Mouse (Mus musculus): ENCODE data around the gene Kif26b. TPM values are rescaled to one million over a fixed set of nuclear protein-coding genes. Genes with fewer than 3 reads are reported as not detected.
A peak's percentile ranks its signal among the peaks of the same experiment; 100 is the strongest.

Gene Kif26b
- total RNA-seq, 1 experiment from 2014 or later = 2.6 TPM

DNA sequence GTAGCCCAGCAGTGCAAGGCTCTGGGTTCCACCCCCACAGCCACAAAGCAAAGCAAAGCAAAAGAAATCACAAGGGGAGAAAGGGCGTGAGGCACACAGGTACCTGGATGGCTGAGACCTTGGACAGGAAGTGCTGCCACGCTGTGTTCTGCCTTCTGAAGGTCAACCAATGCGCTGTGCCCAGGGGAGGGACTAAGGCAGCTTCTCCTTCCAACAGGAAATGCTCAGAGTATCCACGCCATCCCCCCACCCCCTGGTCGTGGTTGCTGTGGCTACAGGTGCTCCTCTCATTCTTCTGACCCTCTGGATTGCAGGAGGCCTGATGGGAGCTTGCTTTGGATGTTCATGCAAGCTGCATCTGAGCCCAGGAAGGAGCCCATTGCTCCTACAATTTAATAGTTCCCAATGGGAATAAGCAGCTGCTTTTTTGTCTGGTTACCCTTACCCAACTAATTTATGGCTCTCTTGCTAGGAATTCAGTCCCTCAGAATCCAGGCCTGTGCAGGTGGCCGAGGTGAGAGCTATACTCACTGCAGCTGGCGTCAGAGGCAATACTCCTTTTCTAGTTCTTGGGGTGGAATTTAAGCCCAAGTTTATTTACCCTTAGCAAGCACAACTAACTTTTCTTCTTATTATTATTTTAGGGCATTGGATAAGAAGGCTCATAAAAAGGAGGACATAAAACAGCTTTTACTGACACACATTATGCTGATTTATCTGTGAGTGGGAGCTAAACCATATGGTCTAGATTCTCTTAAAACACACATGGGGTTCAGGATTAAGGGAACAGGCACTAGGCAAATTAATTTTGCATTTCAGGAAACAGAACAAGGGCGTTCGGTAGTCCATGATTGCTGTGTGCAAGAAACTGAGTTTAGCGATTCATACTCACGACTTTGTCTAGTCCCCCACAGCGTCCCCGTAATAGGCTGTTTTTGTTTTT, 61.6 kb downstream of the Kif26b start:
- no peak for DNase-seq

DNA sequence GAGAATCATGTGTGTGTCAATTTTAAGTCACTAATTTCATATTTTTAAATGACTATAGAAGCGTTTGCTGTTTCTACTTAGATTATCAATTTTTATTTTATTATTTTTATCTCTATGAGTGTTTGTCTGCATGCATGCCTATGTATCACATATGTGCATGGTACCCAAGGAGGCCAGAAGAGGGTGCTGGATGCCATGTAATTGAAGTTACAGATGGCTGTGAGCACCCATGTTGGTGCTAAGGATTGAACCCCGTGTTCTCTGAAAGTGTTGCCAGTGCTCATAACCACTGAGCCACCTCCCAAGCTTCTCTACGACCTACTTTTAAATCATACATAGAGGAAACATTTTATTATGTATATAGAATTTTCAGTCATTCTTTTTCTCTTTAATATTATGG, 68.2 kb downstream of the Kif26b start:
- no peak for DNase-seq

DNA sequence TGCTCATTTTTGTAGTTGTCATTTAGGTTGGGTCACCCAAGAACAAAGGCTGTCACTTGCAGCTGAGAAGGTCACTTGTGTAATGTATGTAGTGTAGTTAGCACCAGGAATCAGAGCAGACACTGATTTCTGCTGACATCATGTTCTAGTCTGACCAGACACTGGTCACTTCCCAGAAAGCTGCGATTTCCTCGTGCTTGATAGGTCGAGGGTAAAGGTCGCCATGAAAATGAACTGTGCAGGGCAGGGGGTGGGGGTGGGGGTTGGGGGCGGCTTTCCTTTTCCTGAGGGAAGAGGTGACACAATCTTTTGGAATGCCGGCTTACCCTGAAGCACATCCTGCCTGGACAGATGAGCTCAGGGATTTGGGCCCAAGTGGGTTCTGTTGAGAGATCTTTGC, 68.8 kb downstream of the Kif26b start:
- DNase-seq = no peak

- DNase-seq = peak; percentile 15
Observed at GRCm38 (mm10) chr1:178600851-178601569, 72.1 kb downstream of the Kif26b start.

DNA sequence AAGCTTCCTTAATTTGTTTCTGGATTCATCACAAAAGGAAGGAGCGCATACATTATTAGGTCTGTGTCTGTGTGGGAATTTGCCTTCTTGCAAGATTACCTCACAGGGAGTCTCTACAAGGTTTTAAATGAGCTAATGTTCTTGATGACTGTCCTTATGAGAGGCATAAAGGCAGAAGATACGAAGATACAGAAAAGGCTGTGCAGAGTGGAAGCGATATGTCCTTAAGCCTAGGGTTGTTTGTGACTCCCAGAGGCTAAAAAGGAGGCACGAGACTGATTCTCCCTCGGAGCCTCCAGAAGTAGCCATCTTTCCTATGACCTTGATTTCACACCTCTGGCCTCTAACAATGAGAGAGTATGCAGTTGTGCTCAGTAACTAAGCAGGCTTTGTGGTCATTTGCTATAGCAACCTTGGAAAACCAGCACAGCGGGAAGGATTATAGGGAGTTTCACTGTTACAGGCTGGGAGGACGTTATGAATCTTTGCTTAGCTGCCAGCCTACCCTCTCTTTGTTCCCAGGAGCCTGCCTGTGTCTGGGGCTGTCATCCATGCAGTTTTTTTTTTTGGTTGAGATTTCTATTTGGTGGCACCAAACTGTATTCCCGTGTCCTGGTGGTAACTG, 80.3 kb downstream of the Kif26b start:
- DNase-seq = no peak

DNA sequence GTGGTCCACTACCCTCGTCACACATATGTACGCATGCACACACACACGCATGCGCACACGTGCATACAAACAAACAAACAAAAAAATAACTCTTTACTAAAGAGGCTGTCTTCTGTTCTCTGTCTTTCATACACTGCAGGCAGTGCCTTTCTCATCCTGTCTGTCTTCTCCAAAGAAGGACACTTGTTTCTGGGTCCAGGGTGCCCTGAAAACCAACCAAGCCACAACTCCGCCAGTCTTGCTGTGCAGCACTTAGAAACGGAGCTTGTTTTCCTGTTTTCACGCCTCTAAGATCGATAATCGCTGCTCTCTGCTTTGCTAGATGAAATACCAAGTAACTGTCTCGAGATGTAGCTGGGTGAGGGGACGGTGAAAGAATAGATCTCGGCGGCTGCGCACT, 82.6 kb downstream of the Kif26b start:
- DNase-seq = no peak

- DNase-seq = no peak
Observed at GRCm38 (mm10) chr1:178621301-178621700, 92.4 kb downstream of the Kif26b start.

DNA sequence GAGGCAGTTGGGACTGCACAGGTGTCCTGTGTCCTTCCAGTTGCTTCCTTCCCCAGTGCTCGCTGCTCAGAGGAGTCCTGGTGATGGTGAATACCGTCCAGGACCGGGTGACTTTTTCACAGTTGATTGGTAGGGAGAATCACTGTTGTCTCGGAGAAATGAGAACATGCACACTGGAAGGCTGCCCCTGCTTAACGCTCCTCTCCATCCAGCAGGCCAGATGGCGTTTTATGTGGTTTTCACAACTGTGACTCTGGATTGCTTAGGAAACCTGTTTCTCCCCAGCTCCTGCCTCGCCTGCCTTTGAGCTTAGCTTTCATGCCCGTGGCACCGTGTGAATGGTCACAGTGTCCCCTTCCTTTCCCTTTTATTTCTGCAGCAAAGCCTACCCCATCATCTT, 95.0 kb downstream of the Kif26b start:
- no peak for DNase-seq

DNA sequence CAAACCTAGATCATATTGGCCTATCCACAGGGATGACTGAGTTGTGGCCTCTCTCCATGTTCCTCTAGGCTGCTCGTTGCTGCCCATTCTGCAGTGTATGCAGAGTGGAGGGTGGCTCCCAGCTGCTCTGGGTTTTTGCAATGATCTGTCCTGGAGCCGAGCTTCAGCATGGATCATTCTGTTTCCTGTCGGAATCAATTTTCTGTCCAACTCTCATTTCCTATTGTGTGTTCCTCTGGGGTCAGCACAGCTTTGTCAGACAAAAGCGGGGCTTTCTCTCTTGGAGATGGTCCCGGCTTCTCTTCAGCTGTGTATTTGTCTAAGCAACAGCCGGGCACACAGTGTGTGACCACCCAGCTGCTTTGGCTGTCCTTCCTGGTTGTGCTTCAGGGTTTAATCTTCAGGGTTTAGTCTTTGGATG, 98.0 kb downstream of the Kif26b start:
- DNase-seq = no peak

DNA sequence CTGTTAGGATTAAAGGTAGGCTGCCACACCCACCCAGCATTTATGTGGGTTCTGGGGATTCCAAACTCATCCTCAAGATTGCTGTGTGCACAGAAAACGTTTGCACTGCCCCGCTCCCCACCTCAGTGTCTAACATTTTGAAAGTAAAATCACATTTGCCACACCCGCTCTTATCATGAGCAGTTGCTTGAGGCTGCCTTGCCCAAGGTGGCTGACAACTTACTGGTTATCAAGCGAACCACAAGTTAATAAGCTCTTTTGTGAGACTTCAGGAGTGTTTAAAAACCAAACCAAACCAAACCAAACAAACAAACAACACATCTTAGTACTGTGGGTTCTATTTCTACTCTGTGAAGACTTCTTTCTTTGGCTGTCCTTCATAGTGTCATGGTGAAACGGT, 101.1 kb downstream of the Kif26b start:
- DNase-seq = no peak

DNA sequence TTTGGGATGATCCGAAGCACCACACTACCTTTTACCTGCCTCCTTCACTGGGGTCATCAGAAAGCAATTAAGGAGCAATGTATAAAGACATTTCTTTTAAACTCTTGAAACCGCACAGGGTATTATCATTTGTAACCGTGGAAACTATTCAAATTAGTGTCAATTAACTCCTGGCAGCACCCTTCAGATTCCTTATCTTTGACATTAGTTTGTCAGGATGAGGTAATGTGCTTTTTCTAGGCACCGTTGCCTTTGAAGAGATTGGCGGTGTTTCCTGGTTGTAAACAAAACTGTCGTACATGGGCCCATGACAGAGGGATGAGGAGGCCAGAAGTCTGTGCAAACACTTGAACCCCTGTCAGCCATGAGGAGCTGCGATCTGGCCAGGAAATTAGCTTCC, 102.9 kb downstream of the Kif26b start:
- DNase-seq = no peak

- DNase-seq = no peak
Observed at GRCm38 (mm10) chr1:178634359-178635085, 105.6 kb downstream of the Kif26b start.

DNA sequence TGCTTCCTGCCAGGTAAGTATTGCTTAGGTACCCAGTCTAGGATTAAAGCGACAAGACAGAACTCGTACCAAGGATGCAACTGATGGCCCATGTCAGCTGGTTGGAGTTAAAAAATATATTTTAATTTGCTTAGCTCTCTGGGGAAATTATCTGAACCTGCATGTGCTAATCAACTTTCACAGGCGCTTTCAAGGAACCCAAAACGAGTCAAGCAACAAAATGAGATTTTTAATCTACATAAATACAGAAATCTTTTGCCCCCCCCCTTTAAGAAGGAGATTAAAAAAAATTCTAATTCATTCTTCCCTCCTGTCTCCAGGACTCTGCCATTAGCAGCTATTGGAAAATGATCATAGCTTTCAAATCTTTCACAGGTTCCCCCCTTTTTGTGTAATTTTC, 106.5 kb downstream of the Kif26b start:
- DNase-seq = no peak

GRCm38 (mm10) chr1:178637293-178637692, 108.4 kb downstream of the Kif26b start:
- no peak for DNase-seq

DNA sequence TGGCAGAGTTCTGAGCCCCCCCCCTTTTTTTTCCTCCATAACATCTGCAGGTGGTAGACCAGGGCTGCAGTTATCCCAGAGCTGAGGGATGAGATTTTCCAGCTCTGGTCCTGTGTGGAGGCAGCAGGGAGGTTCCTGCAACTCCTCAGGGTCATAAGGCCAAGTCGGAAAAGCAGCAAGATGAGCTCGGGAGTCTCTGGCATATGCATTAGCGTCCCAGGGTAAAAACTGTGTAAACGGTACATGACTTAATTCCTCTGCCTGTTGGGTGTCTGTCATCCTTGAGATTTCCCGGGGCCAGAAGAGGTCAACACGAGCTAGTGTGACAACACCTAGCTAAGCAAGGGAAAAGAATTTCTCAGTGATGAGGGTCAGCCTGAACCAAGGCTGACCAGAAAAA, 111.0 kb downstream of the Kif26b start:
- DNase-seq = no peak

DNA sequence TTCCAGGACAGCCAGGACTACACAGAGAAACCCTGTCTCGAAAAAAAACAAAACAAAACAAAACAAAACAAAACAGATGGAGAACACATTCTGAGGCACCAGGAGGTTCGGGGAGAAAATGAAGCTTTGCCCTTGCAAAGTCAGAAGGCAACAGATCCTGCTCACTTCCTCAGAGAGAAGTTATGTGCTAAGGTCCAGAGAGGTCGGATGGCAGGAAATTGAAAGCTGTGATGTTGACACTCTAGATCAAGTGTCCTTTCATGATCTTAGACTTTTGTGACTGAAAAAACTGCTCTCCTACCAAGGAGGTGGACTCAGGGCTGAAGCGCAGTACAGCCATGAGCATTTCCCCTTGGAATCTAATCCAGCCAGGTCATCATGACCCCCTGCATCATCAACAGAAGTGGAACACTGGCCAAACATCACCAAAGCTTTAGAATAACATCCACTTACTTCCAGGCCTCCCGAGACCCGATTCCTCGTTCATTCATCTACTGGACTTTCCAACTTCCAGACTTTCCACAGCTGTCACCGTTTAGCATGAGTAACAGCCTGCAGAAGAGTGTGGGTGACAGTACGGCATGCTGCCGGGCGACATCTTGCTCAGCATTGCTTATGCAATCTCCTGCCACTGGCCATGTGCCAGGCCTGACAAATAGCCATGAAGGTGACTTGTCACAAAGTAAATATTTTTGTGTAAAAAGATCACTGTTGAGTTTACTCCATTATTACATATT, 112.0 kb downstream of the Kif26b start:
- peak; percentile 78 for DNase-seq

- DNase-seq = no peak
Observed at GRCm38 (mm10) chr1:178641788-178642187, 112.9 kb downstream of the Kif26b start.

- DNase-seq = no peak
Observed at GRCm38 (mm10) chr1:178644954-178645353, 116.0 kb downstream of the Kif26b start.

- DNase-seq = no peak
Observed at GRCm38 (mm10) chr1:178646589-178646988, 117.7 kb downstream of the Kif26b start.

DNA sequence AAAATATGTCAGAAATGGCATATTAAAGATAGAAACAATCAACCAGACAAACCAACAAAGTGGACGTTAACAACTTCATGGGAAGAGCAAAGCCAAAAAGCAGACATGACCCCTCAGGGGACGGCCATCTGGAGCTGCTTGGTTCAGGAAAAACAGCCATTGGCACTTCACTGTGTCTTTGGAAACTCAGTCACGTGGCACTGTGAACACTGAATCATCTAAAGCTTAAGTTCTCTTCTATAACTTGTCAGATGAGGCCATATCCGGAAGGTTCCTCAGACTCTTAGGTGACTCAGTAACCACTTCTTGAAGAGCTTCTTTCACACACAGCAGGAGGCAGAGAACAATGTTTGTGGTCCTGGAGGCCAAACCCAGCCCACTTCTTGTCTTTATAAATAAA, 126.6 kb downstream of the Kif26b start:
- DNase-seq = no peak

DNA sequence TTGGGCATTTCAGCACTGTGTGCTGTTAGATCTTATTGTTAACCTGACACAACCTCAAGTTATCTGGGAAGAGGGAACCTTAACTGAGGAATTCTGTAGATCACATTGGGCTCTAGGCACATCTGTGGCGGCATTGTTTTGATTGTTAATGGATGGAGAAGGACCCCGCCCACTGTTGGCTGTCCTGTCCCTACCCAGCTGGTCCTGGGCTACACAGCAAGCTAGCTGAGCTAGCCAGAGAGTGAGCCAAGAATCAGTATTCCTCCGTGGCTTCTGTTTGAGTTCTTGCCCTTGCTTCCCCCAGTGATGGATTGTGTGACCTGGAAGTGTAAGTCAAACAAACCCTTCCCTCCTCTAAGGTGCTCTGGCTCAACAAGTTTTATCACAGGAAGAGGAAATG, 132.1 kb downstream of the Kif26b start:
- DNase-seq = no peak

DNA sequence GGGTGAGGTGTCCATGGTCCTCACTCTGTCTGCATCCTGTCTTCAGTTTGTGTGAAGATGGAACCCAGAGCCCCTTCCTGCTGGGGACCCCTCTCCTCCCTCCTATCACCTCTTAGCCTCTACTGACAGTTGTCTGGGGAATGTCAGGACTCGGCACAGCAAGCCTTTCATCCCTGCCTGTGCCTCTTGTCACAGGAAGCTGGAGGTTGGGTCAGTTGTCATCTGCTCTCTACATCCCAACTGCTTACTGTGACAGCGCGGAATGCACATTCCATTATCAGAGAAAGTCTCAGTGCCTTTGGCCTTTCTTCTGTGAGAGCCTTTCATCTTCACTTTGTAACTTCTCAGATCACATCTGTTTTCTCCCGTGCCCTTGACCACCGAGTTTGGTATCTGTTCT, 132.6 kb downstream of the Kif26b start:
- DNase-seq = no peak

Measured in adrenal gland, postnatal 25 days (tissue).